Mouse (Mus musculus) urinary bladder, postnatal 14 days (tissue): ENCODE results near the gene Duox2.

Experiments used
- DNase-seq: peaks from one replicate; pipeline ENCODE4 v3.0.0; 2021; ENCODE audit warnings: low spot score

Duox2 gene

DNA sequence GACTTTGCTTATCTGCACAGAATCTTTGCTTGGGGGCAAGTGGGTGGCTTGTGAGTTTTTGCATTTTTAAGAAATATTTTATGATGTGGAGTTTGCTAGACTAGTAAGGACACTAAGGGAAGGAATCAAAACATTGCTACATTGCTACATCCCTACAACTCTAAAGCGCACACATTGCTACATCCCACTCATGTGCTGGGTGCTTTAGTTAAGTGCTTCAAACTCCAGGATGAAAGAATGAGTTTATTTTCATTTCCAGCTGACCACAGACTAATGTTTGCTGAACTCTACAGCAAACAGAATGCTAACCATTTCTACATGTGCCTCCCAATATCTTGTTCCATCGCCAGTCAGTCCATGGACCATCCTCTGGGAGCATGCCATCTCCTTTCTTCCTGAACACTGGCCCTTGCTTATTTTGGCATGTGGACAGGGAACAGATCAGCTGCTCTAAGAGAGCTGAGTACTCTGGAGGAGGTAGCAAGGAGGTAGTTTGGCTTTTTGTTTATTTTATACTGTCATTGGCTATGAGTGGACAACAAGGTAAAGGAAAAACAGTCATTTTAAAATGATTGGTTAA is 60.3 kb downstream of the Duox2 start:
- DNase-seq = no peak

DNA sequence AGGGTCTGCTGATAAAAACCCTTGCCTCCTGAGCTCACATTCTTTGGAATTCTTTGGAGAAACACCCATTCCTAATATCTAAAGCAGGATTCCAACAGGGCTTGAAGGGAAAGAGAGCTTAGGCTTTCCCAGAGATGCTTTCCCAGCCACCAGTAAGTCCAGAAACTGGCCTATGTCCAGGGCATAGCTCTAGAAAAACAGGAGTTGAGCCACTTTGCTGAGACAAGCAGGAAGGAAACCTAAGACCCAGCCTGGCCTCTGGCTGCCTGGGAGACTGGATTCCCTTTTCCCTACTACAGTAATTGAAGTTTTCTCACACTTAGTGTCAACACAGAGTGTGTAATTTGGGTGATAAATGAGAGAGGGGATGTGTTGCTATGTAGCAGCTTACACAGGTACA is 61.9 kb downstream of the Duox2 start:
- DNase-seq = no peak

DNA sequence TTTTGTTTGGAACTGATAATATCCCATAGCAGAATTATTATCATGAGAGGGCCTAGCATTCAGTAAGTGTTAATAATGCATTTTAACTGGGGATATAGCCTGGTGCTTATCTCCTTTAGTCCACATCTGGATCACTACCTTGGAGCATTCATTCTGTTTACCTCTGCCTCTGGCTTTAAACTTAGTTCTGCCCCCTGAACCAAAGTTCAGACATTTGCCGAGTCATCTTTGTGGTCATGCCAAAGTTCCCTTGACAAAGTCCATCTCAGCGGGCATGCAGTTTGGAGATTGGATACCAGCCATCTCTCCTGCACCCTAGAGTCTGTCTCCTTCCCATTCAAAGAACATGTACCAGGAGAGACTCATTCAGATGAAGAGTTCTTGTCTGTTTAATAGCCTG is 62.8 kb downstream of the Duox2 start:
- no peak for DNase-seq

DNA sequence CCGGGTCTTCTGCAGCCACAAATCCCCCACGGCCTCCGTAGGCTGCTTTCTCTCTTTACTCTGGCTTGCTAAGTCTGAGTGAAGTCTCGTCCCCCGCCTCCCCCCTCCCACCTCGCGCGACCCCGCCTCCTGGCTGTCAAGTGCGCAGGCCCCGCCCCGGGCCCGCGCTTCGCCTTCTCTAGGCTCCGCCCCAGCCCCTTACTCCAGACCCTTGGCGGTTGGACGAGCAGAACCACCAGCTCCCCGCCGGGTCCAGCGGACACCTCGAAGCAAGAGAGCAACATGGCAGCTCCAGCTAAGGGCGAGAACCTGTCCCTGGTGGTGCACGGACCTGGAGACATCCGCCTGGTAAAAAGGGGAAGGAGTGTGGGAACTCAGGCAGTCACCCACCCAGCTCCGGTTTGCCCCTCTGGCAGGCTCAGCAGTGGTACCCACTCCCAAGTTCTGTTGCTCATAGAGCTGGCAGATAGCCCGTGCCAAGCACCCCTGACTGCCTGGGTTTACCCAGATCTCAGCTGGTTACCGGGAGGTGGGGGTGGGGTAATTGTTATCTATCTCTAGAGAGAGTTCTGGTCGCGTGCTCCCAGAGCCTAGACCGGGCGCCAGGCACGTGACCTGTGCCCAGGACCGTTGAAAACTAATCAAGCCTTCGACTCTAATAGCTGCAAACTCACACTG is 63.5 kb downstream of the Duox2 start, which contains the start of gene Sord:
Gene Sord (plus strand): TSS at position 139 of the 678 bp plus-strand sequence.
- peak; percentile 74 for DNase-seq

DNA sequence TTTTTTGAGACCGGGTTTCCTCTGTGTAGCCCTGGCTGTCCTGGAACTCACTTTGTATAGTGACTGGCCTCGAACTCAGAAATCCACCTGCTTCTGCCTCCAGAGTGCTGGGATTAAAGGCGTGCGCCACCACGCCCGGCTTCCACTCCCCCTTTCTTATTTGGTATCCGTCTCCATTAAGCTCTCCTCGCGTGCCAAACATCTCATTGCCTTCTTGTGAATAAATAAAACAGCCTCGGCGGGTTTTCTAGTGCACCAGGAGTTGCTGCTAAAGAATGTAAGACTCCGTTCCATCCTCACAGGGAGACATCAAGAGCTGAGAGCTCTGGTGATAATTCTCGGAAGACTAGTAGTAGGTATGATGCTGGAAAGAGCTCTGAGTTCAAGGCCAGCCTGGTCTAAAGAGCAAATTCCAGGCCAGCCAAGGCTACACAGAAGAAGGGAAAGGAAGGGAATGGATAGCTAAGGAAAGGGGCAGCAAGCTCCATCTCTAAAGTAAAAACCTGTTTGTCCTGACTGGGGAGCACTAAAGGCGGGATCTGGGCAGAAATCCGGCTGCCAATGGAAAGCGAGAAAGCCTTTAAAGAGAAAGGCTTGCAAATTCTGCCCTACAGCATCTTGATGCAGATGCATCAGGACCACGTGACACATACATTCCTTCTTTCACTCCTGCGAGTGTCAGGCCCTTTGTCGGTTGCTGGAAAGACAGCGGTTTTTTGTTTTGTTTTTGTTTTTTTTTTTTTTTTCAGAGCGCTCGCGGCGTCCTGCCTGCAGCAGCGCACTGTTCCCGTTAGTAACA is 64.3 kb downstream of the Duox2 start:
- DNase-seq = peak; percentile 54

DNA sequence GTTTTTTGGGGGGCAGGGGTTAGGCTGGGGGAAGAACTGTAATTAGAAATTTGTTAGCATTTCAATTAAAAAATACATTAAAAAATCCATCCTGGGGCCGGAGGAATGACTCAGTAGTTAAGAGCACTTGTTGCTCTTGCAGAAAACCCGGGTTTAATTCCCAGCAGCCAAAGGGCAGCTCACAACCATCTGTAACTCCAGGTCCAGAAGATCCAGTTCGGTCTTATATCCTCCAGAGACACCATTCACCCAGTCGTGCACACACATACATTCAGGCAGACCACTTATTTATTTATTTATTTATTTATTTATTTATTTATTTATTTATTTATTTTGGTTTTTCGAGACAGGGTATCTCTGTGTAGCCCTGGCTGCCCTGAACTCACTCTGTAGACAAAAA is 64.9 kb downstream of the Duox2 start:
- DNase-seq = no peak

DNA sequence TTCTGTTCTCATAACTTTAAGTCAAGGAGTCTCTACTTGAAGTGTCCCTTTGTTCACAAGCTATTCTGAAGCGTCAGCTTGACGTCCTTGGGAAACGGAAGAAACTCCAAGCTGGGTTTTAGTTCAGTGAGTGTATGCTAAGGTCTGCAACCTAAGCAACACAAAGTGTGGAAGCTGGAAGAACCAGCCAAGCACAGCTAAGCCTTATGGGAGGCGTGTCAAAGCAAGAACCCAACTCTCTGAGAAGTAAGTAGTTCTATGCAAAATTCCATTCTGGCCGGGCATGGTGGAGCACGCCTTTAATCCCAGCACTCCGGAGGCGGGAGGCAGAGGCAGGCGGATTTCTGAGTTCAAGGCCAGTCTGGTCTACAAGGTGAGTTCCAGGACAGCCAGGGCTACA is 66.6 kb downstream of the Duox2 start:
- DNase-seq = no peak

DNA sequence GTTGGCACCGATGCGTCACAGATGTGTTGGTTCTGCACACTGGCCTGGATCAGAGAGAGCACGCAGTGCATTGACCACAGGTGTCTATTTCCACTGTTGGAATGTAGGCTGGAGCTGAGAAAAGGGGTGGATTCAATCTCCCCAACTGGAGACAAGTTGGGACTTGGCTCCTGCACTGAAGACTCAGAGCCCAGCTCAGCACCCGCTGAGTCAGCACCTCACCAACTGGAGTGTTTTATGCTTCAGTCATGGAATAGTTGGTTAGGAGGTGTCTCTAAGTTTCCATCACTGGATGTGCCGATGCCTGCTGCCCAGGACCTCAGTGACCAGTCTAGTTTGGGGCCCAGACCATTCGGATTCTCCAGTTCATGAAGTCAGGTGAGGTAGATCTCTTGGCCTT is 67.9 kb downstream of the Duox2 start:
- DNase-seq = peak; percentile 62
